Mouse (Mus musculus) kidney, postnatal 0 days (tissue): Measurements from ENCODE around the gene Trim41. TPM values are rescaled to one million over a fixed set of nuclear protein-coding genes. Genes with fewer than 3 reads are reported as not detected.
"Not testable (repeated sequence)": the region's sequence is repeated elsewhere in the genome, so short reads cannot be mapped to it uniquely, and the experiment has no call there.

Experiments
- ATAC-seq: fragments of 200-750 bp; cut with Nextera tagmentation; replicated peaks from 2 replicates; pipeline ENCODE4 v1.8.0; 2017; ENCODE audit warnings: low read depth, moderate number of reproducible peaks, moderate TSS enrichment, moderate library complexity; ENCODE audit not compliant: low FRiP score
- DNase-seq: peaks from one replicate; pipeline ENCODE4 v3.0.0-alpha.2; 2016; ENCODE audit warnings: low spot score
- H3K27ac ChIP-seq: fragments of 300-500 bp; sonication (generic); 2 replicates; pipeline ENCODE4 v1.5.1; 2014; ENCODE audit warnings: mild to moderate bottlenecking
- H3K27me3 ChIP-seq: fragments of 300-500 bp; sonication (generic); 2 replicates; pipeline ENCODE4 v1.6.1; 2014; ENCODE audit warnings: low read length, mixed read lengths; ENCODE audit not compliant: insufficient read depth
- H3K36me3 ChIP-seq: fragments of 300-500 bp; sonication (generic); 2 replicates; pipeline ENCODE4 v1.6.1; 2014; ENCODE audit warnings: low read length, mixed read lengths; ENCODE audit not compliant: insufficient read depth
- H3K4me1 ChIP-seq: fragments of 300-500 bp; sonication (generic); replicated peaks from 2 replicates; pipeline ENCODE4 v1.6.1; 2014; ENCODE audit warnings: antibody characterized with exemption, low read length, mixed read lengths; ENCODE audit not compliant: insufficient read depth
- H3K4me2 ChIP-seq: fragments of 300-500 bp; sonication (generic); 2 replicates; pipeline ENCODE4 v1.6.1; 2014; ENCODE audit warnings: mild to moderate bottlenecking, low read length, moderate library complexity, mixed read lengths
- H3K4me3 ChIP-seq: fragments of 300-500 bp; sonication (generic); replicated peaks from 2 replicates; pipeline ENCODE4 v1.5.1; 2014; ENCODE audit warnings: low read depth, low read length
- H3K9ac ChIP-seq: fragments of 300-500 bp; sonication (generic); 2 replicates; pipeline ENCODE4 v1.6.1; 2014; ENCODE audit warnings: low read depth, low read length
- H3K9me3 ChIP-seq: fragments of 300-500 bp; sonication (generic); replicated peaks from 2 replicates; pipeline ENCODE4 v1.6.1; 2016; ENCODE audit warnings: low read length, inconsistent platforms, mixed read lengths
- CTCF ChIP-seq: IDR thresholded peaks from 2 replicates; pipeline ENCODE4 v1.5.1; 2016; ENCODE audit warnings: antibody characterized with exemption, low read depth, mild to moderate bottlenecking, moderate library complexity
- WGBS: fragments of 180-500 bp; shearing (Covaris S2); extraction: QIAGEN DNeasy Blood & Tissue Kit; methylation state at CpG from one replicate; pipeline ENCODE4 v1.1.7; 2014; 5-methylcytosine and 5-hydroxymethylcytosine counted together
- polyA plus RNA-seq: library from polyadenylated mRNA; unstranded; fragments of >200 nt; fragmentation: Nextera tagmentation; extraction: Ambion mirVana; gene quantifications from 2 replicates; pipeline ENCODE4 v1.2.1, GENCODE M21; 2015

Gene Trim41
- polyA plus RNA-seq, 1 experiment from 2014 or later, result 5.2 TPM

DNA sequence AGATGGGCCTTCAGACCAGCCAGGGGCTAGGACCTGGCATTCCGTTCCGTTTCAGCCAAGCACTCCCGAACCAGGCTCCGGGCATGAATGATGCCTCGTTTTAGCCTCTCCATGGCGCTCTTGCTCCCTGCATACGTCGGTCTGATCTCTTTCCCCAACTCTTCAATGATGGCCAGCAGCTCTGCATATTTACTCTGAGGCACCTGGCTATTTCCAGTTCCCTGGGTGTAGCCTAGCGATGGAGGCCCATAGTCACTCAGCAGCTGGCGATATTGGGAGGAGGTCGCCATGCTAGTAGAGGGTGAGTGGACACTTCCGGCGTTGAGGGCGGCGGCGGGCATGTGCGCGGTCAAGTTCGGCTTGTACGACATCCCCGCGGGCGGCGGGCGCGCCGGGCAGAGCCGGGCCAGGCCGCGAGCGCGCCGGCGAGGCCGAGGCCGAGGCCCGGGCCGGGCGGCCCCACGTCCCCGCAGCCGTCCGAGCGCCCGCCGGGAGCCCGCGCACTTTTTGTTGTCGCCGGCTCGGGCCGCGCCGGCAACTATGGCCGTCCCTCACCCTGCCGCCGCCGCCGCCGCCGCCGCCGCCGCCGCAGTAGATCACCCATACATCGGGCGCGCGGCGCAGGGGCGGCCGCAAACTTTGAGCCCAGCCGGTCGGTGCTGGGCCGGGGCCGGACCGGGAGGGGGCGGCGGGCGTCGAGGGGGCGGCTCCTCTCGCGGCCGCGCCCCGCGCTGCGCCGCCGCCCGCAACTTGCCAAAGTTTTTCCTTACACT lies 9.0 kb upstream of the Trim41 start, which contains the start of the genes Trim7 and Gm12184:
Gene Trim7 (plus strand): TSS at position 162 of the 773 bp plus-strand sequence.
Gene Gm12184 (minus strand): TSS at position 677 of the 773 bp plus-strand sequence.
- peak; percentile 87 for ATAC-seq
- not testable (repeated sequence) for DNase-seq, H3K4me1 ChIP-seq, H3K9me3 ChIP-seq, H3K27me3 ChIP-seq, H3K36me3 ChIP-seq
- peak within 1 kb of the TSS; percentile 70 for H3K4me2 ChIP-seq
- peak; percentile 7; the same call in 1 of the 2 replicates for TF ChIP-seq CTCF
- peak within 1 kb of the TSS; percentile 44 for H3K4me3 ChIP-seq
- peak within 1 kb of the TSS; percentile 82 for H3K27ac ChIP-seq
- WGBS, result under 1% methylated on average over 44 of the region's 92 CpGs
- H3K9ac ChIP-seq, result peak within 1 kb of the TSS; percentile 40; the same call in 1 of the 2 replicates

DNA sequence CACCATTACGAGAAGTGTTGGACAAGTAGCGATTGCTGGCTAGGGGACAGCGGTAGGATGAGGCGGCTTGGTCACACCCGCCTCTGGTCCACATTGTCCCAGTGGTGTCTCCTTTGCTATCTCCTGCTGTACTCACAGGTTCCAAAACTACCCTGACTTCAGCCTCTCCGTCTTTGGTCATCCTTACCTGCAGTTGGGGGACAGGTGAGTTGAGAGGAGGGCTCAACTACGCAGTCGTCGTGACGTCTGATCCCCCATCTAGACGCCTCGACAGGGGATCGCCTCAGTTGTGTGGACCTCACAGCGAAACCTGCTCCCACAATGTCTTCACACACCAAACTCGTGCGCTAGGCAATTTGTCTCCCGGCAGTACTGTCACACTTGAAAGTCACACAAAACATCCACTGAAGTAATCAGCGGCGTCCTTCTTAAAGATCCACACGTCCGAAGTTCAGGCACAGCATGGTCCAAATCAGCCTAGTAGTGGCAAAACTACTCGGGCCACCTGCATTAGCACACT lies 7.2 kb upstream of the Trim41 start:
- Histone ChIP-seq H3K4me1 (0 out of 2 replicates have a peak, but pooled peaks cover 2% of the 10 kb centered on the region), H3K4me3 (peak overlapping the region; percentile 34), H3K36me3 (no peaks in the 10 kb centered on the region), H3K9me3 (no peaks in the 10 kb centered on the region), H3K4me2 (peak overlapping the region; percentile 59), H3K27ac (no peak overlapping the region), H3K27me3 (no peaks in the 10 kb centered on the region), H3K9ac (peak overlapping the region; percentile 36; the same call in 1 of the 2 replicates)
- no peak for TF ChIP-seq CTCF
- WGBS, result 7% methylated on average over 22 of the region's 22 CpGs
- ATAC-seq (no peak), DNase-seq (no peak)

DNA sequence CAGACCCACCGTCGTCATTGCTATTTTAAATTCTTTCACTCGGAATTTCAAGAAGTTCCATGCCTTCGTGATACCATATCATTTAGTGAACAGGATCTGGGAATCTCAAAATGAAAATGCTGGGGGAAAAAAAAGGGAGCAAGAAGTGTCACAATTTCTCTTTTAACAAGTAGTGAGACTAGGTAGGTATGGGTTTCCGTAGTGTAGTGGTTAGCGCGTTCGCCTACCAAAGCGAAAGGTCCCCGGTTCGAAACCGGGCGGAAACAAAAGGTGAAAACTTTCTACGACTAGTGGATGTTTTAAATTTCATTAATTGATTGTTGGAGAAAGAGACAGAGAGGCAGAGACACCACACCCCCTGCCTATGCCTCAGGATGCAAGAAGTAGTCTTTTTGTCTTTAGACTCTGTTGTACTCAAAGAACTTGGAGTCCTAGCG lies 6.4 kb upstream of the Trim41 start:
- H3K27me3 ChIP-seq, result no peaks in the 10 kb centered on the region
- peak overlapping the region; percentile 34 for H3K4me3 ChIP-seq
- no peak for TF ChIP-seq CTCF
- no peak overlapping the region for H3K27ac ChIP-seq
- 0 out of 2 replicates have a peak, but pooled peaks cover 2% of the 10 kb centered on the region for H3K4me1 ChIP-seq
- DNase-seq (peak; percentile 78), ATAC-seq (no peak; the same call in 1 of the 2 replicates)
- no peaks in the 10 kb centered on the region for H3K9me3 ChIP-seq
- H3K4me2 ChIP-seq, result peak overlapping the region; percentile 59
- 1% methylated on average over 15 of the region's 15 CpGs for WGBS
- no peaks in the 10 kb centered on the region for H3K36me3 ChIP-seq
- peak overlapping the region; percentile 36; the same call in 1 of the 2 replicates for H3K9ac ChIP-seq

DNA sequence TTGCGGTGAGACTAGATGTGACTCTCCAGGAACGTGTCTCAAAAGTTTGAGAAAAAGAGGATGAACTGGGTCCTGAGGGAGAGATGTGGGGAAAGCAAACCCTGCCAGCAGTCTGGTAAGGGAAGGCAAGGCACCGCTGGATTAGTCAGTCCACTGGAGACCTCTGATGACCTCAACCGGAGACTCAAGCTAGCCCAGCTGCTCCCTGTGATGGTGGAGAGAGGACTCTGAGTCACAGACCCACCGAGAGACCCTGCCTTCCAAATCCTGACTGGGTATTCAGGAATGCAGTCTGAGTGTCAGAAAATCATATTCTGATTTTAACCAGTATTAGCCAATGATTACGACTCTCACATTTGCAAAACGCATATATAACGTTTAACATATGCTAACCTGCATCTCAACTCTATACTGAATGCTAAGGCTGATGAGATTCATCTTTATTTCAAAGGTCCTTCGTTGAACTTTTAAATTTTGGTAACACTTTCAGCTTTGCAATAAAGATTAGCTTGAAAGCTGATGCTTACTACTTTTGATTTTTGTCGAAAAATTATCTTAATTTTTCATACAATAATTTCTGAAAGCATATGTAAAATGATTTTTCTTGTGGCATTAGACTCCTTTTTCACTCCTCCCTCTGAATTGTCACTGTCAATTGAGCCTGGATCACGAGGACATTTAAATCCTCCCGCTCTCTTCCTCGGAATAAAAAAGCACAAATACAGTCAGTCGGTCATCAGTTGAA lies 5.8 kb upstream of the Trim41 start:
- peak overlapping the region; percentile 59 for H3K4me2 ChIP-seq
- H3K27ac ChIP-seq, result no peak overlapping the region
- no peaks in the 10 kb centered on the region for H3K36me3 ChIP-seq
- no peak for DNase-seq
- no peak for TF ChIP-seq CTCF
- H3K27me3 ChIP-seq, result no peaks in the 10 kb centered on the region
- no peak for ATAC-seq
- H3K9ac ChIP-seq, result peak overlapping the region; percentile 36; the same call in 1 of the 2 replicates
- 0 out of 2 replicates have a peak, but pooled peaks cover 2% of the 10 kb centered on the region for H3K4me1 ChIP-seq
- no peaks in the 10 kb centered on the region for H3K9me3 ChIP-seq
- 36% methylated on average over 14 of the region's 14 CpGs for WGBS
- H3K4me3 ChIP-seq, result peak overlapping the region; percentile 34

DNA sequence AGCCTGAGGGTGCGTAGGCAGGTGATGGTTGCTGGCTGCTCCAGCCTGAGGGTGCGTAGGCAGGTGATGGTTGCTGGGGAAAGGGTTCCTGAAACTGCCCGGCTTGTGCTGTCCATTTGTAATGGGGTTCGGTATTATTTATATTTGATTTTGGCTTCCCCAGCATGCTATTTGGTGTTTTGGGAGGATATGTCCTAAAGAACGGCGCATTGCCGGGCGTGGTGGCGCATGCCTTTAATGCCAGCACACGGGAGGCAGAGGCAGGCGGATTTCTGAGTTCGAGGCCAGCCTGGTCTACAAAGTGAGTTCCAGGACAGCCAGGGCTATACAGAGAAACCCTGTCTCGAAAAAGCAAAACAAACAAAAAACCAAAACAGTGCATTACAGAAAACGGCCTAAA lies 4.1 kb upstream of the Trim41 start:
- H3K27ac ChIP-seq, H3K4me1 ChIP-seq, H3K9me3 ChIP-seq, ATAC-seq, H3K27me3 ChIP-seq, H3K4me2 ChIP-seq, H3K36me3 ChIP-seq, DNase-seq, H3K9ac ChIP-seq, H3K4me3 ChIP-seq: not testable (repeated sequence)
- WGBS, result 87% methylated on average over 14 of the region's 14 CpGs

DNA sequence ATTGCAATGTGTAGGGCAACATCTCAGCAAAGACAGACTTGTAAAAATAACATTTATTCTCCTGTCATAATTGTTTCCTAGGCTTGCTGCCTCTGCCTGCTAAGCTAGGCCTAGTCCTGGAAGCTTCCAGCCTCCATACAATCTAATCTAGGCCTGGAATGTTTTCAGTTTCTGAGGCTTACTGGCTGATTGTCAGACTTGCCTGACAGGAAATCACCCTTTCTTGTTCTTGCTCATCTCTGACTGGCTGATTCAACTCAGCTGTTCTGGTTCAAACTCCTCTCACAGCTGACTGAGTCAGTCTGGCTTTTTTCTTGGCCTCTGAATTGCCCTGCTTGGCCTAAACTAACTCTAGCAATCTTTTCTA lies 3.1 kb upstream of the Trim41 start:
- Histone ChIP-seq H3K36me3 (0 out of 2 replicates have a peak, but pooled peaks cover 3% of the 10 kb centered on the region), H3K27me3 (no peaks in the 10 kb centered on the region), H3K9ac (no peak overlapping the region), H3K4me1 (peaks cover 7% of the 10 kb centered on the region; the same call in 1 of the 2 replicates), H3K27ac (no peak overlapping the region), H3K4me2 (no peak overlapping the region), H3K9me3 (no peaks in the 10 kb centered on the region), H3K4me3 (no peak overlapping the region)
- ATAC-seq (no peak), DNase-seq (no peak)
- no peak for TF ChIP-seq CTCF
